Mouse (Mus musculus): ENCODE measurements around the gene Ubap1.

The Ubap1 gene

DNA sequence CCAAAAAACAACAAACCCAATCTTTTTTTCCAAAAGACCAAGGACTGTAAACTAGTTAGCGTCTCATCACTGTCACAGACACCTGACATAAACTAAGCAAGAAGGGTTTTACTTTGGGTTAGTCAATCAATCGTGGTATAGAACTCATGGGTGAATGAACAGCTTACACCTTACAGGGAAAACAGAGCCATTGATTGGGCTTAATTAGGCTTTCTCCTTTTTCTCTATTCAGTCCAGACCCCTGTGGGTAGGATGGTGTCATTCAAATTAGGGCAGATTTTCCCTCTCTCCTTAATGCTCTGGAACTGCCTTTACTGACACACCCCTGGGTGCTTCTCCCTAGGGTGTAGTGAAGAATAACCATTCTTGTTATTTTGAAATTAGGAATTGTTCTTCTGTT is 8.4 kb downstream of the Ubap1 start:
- DNase-seq (ENCODE audit: low spot score in 2 of 2): no peak

DNA sequence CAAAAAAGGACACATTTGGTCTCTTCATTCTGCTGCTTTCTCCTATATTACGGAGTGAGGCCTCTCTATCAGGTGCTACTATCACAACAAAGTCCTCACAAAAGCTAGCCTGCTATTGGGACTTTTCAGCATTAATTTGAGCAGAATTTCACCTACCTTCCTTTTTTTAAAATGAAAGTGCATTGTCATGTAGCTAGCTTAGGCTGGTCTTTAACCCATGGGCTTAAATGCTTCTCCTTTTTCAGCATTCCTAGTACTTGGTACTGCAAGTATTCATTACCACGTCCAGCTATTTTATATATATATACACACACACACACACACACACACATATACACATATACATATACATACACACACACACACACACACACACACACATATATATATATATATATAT is 9.9 kb downstream of the Ubap1 start:
- no peak for DNase-seq (ENCODE audit: low spot score in 2 of 2)

DNA sequence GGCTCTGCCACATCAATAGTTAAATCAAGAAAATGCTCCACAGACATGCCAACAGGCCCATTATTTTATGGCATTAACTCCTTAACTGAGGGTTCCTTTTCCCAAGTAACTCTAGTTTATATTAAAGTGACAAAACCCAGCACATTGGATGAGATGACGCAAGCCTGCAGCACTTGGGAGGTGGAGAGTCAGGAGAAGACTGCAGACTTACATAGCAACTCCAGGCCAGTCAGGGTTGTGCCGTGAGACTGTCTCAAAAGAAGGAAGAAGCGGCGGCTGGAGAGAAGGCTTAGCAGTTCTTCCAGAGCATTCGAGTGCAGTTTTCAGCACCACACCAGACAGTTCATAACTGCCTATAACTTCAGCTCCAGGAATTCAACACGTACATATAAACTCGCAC is 10.6 kb downstream of the Ubap1 start:
- DNase-seq (ENCODE audit: low spot score in 2 of 2): no peak

DNA sequence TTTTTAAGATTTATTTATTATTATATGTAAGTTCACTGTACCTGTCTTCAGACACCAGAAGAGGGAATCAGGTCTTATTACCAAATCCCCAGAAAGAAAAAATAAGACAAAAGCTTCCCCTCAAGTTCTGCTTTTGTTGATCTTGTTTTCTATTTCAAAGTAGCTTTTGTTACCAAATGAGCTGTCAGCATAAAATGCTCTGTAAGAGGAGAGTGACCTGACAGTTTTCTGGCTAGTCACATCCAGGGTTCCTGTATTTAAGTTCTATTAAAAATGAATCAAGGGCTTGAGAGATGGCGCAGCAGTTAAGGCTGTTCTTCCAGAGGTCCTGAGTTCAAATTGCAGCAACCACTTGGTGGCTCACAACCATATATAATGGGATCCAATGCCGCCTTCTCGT is 12.3 kb downstream of the Ubap1 start:
- no peak for DNase-seq (ENCODE audit: low spot score in 2 of 2)

DNA sequence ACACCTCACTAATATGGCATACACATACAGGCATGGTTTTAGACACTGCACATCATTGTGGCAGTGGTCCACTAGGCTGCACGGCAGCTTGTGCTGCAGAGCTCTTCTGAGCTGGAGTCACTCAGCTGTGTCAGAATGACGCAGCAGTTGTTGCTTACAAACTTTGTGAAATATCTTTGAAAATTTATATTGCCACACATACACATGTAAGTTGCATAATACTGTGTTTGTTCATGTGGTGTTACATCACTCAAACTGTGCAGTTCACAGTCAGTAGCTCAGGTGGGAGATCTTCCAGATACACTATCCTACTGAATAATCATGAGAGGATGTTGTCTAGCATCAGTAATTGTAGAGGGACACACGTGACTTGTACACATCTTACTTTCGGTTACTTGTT is 19.4 kb downstream of the Ubap1 start:
- no peak for DNase-seq (ENCODE audit: low spot score in 2 of 2)

DNA sequence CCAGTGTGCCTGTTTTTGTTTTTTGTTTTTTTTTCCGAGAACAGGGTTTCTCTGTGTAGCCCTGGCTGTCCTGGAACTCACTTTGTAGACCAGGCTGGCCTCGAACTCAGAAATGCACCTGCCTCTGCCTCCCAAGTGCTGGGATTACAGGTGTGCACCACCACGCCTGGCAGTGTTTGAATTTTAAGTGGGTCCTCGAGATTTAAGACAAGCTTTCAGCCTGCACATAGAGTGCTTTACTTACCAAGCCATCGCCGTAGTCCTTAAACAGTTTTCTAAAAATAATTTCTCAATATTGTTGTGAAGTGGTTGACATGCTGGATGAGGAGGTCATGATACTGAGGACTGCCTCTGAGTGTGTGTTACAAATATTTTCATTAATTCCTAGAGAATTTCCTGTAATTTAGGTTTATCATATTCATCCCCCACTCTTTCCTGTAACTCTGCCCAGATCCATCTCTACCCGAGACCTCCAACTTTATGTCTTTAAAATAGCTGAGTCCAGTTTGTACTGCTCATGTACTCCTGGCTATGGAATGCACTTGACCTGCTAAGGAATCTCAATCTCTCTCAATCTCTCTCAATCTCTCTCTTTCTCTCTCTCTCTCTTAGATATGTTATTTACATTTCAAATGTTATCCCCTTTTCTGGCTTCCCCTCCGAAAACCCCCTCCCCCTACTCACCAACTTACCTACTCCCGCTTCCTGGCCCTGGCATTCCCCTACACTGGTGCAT is 21.1 kb downstream of the Ubap1 start:
- no peak for DNase-seq (ENCODE audit: low spot score in 2 of 2)

DNA sequence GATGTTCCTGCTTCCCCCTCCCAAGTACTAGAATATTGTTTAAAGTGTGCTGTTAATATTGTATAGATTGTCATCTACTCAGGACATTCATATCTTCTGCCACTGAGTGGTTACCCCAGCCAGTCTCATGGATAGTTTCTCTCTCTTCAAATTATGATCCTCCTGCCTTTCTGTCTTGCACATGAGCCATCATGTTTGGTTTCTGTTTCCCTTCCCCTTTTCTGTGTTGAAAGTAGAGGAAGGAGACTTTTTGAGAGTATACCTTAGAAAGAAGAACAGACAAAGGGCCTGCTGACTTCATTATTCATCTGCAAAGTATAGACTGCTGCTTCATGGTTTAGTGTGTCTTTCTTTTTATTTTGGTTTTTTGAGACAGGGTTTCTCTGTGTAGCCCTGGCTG is 28.8 kb downstream of the Ubap1 start:
- DNase-seq (ENCODE audit: low spot score in 2 of 2): no peak

DNA sequence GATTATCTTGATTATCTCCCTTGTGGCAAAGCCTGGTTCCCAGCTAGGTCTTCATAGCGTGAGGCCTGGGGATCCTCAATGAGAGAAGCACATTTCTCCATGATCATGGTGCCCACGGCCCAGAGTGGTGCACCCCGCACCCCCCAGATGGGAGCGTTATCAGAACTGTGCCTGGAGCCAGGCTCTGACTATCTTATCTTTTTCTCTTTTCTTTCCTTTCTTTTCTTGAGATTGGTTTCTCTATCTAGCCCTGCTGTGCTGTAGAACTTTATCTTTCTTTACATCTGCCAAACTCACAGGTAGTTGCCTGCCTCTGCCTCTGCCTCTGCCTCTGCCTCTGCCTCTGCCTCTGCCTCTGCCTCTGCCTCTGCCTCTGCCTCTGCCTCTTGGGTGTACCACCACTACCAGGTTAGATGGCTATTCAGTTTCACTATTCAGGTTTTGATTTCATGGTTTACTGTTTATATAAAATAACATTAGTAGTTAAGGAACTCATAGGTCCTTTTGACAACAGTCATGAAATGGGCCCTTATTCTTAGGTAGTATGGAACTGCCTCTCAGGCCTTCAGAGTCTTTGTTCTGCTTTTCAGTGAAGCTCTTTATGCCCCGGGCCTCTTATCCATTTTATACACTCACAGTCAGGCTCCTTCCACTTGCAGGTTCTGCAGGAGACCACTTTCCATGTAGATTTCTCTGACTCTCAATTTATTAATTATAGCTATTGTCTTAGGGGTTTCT is 32.6 kb downstream of the Ubap1 start:
- no peak for DNase-seq (ENCODE audit: low spot score in 2 of 2)

DNA sequence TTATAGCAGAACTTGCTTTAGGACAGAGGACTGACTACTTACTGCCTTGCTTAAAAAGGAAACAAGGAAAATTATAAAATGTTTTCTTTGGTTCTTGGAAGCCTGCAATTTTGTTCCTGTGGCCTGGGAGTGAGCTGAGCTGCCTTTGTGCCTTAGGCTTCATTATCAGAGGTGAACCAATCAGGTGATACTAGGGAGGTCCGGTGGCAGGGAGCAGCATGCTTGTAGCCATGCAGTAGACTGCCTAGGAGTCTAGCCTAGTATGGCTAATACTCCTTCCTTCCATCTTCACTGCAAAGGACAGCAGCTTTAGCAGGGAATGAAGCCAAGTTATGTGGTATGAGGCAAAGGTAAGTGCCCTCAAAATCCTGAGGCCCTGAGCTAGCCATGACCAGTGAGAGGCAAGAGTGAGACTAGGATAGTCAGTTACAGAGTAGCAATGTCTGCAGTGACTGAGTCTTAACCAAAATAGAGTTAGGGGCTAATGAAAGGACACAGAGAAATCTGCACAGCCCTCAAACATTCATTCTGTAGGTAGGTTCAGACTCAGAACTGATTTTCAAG is 37.7 kb downstream of the Ubap1 start:
- no peak for DNase-seq (ENCODE audit: low spot score in 2 of 2)

DNA sequence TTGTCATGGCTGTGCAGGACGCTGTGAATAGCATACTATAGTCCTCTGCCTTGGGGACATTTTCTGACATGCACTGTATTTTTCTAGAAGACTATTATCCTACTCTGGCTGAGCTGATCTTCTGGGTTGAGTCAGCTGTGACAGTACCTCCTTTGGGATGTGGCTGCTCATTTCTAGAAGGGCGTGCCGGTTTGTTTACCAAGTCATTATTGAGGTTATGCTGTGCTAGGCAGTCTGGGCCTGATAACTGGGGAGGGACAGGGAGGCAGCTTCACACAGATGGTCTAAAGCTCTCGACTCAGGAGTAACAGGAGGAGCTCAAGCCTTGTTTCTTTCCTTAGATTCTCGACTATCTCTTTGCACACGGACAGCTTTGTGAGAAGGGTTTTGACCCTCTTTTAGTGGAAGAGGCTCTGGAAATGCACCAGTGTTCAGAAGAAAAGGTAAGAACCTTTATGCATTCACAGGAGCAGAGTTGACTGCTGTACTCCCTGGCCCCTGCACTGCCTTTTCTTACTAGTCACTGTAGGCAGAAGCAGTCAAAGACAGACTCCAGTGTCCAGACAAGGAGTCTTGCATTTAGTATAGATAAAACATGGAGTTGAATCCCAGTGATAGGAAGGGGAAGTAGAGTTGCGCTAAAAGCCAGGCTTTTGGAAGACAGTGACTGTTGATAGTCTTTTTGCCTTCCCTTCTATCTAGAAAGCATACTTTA is 39.1 kb downstream of the Ubap1 start:
- DNase-seq (ENCODE audit: low spot score in 2 of 2): no peak

DNA sequence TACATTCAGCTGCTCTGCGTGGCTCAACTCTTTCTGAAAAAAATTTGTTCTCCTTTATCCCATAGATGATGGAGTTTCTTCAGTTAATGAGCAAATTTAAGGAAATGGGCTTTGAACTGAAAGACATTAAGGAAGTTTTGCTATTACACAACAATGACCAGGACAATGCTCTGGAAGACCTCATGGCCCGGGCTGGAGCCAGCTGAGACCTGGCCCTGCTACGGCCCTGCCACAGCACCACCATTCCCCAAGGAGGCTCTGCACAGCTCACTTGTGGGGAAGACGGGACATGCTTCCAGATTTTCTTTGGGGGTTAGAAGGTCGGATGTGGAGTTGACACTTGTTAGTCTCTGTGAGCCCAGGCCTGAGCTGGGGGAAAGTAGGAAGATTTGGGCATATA is 39.8 kb downstream of the Ubap1 start:
- no peak for DNase-seq (ENCODE audit: low spot score in 2 of 2)

DNA sequence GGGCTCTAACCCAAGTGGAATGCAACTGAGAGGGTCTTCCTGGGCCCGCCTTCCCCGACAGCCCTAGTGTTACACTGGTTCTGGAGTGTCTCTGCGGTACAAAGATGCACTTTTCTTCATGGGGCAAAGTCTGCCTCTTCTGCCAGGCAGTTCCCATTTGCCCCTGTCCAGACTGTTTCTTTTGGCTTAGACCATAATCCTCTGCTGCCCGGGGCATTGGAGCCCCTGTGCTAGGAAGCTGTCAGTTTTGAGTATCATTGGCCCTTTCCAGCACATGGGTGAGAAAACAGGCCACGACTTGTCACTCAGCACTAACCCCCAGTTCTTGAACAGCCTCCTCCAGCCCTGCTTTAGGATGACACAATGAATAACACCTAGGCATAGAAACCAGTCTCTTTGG is 40.4 kb downstream of the Ubap1 start:
- DNase-seq (ENCODE audit: low spot score in 2 of 2): no peak

DNA sequence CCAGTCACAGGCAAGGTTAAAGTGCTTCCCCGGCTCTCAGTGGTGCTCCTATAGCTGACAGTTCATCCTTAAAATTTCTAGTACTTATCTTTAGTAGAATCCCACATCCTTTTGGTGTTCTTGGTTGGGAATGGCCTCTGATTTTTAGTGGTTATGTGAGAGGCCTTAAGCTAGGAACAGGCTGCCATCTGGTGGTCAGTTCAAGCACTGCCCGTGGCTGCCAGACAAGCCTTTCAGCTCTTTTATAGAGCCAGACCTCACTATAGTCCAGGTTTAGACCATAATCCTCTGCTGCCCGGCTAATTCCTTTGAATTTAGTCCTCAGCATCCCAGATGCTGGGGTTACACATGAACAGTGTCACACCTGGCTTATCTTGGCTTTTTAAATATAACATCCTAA is 41.3 kb downstream of the Ubap1 start:
- DNase-seq (ENCODE audit: low spot score in 2 of 2): peak; percentile 69 to 85

DNA sequence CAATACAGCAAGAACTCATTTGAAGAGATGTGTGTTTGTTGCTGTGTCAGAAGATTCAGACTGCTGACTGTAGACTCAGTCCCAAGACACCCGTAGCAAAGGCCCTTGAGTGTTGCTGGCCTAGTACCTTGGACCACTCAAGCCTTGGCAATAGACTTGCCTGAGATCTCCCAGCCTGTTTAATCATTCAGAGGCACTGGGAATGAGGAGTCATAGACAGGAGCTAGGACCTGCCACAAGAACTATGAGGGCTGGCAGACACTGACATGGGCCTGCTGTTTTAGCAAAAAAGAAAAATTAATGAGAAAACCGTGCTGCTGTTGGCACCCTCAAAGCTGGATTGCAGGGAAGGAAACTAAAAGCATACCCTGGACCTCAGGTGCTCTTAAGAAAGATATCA is 42.2 kb downstream of the Ubap1 start:
- DNase-seq (ENCODE audit: low spot score in 2 of 2): no peak

DNA sequence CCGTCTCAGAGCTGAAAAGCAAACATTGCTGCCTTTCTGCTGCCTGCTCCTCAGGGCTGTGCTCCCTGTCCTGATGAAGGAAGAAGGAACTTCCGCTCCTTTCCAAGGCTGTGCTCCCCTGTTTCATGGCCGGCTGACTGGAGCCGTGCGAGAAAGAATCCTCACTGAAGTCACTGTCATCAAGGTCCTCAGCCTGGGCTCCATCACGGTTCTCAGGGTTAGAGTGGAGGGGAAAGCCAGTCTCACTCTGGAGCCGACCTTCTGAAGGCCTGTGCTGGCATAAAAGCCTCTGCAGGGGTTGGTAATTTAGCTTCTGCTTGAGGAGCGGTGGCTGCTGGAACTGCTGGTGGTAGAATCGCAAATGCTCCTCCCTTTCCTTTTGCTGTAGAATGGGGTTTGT is 45.9 kb downstream of the Ubap1 start:
- DNase-seq (ENCODE audit: low spot score in 2 of 2): no peak

DNA sequence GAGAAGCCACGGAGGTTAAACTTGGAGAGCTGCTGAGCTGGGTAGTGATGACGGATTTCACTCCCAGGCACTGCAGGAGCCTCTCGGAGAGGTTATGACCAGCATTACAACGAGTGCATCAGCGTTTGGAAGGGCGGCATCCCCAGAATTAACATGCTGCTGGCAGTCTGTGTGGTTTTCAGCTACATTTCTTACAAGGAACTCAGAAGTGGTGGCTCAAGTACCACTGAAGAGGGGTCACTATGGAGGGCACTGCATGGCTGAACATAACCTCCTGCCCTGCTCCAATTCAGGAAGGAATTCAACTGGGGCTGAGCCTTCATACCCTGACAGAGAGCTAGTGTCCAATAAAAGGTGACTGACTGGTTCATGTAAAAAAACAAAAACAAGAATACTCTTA is 49.6 kb downstream of the Ubap1 start:
- DNase-seq (ENCODE audit: low spot score in 2 of 2): no peak

DNA sequence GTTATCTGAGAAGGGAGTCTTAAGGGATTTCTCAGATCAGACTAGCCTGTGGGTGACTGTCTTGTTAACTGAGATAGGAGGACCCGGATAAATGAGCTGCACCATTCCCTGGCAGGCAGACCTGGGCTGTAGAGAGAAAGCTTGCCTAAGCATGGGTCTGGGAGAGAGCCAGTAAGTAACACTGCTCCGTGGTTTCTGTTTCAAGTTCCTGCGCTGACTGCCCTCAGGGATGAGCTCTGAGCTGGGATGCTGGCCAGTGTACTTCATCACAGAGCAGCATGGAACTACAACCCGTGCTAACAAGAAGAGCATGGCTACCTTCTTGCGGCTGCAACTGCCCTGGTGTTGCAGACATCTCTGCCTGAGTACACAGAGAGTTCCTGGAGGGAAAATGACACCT is 51.1 kb downstream of the Ubap1 start:
- no peak for DNase-seq (ENCODE audit: low spot score in 2 of 2)

DNA sequence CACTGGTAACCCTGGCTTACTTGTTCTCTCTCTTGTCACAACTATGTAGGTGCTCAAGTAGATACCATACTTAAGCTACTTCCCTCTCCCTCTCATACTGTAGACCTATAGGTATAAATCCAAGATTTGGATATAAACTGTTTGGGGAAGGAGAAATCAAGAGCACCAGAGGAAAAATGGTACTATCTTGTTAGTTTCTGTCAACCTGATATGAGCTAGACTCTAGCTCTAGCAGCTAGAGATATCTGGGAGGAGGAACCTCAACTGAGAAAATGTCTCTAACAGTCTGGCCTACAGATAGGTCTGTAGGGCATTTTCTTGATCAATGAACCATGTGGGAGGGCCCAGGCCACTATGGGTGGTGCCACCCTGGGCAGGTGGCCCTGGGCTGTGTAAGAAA is 52.4 kb downstream of the Ubap1 start:
- DNase-seq (ENCODE audit: low spot score in 2 of 2): no peak

DNA sequence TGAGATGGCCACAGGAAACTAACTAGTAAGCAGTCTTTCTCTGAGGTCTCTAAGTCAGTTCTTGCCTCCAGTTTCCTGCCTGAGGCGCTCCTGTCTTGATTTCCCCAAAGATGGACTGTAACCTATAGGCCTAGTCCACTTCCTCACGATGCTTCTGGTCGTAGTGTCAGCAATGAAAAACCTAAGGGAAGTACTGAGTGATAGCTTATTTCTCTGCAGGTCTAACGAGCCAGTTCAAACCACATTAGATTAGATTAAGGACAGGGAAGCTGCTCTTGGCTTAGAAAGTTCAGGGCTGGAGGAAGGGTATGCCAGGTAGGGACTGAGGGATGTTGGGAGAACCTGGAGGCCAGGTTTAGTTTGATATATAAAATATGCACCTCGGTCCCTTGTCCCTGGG is 52.8 kb downstream of the Ubap1 start:
- DNase-seq (ENCODE audit: low spot score in 2 of 2): no peak

DNA sequence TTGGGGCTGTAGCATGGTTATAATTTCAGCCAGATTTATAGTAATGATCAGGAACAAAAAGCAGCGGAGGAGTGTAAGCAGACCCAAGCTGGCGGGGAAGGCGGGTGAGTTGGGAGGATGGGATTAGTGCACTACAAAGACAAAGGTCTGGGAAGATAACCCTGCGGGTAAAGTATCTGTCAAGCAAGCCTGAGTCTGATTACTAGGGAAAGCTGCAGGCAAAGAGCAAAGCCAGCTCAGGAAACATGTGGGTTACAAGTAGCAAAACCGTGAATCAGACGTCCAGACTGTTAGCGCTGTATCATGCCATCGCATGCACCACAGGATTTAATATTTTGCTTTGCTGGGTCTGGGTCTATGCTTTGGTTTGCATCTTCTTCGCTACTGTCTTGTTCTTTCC is 57.8 kb downstream of the Ubap1 start:
- no peak for DNase-seq (ENCODE audit: low spot score in 2 of 2)

DNA sequence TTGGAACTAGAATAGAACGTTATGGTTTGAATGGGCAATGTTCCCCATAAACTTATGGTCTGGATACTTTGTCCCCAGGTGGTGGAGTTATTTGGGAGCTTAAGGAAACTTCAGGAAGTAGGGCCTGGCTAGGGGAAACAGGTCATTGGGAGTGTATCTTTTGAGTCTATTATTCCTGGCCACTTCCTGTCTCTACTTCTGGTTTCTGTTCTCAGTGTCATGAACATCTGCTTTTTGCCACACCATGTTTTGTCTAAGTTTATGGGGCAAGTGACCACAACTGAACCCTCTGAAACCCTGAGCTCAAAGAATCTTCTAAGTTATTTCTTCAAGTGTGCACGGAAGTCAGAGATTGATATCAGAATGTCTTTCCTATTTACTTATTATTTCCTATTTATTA is 58.6 kb downstream of the Ubap1 start:
- no peak for DNase-seq (ENCODE audit: low spot score in 2 of 2)

DNA sequence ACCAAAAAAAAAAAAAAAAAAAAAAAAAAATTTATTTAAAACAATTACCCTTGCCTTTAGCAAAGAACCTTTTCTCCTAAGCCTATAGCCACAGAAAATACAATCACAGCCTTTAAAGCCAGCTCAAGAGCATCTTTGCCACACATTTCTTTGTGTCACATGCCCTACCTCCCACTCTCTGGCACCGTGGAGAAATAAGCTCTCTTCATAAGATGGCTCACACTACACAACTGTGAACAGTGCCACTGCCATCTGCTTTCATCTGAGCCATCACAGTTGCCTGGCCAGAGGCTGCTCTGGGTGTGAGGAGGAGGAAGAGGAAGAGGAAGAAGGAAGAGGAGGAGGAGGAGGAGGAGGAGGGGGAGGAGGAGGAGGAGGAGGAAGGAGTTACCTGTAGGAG is 60.5 kb downstream of the Ubap1 start:
- DNase-seq (ENCODE audit: low spot score in 2 of 2): no peak

DNA sequence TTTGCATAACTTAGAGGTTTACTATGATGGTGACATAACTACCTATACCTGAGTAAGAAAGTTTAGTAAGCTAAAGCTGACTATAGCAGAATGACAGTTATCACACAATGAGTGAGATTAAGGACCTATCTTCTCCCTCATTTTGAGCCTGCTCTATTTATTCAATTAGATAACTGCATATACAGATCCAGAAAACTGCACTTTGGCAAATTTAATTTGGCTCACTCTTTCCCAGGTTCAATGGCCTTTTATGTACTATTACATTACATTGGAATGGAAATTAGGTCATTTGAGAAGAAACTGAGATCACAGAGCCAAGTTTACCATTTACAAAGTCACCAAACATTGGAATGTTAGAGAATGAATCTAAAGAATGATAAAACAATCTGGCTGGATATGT is 68.2 kb downstream of the Ubap1 start:
- no peak for DNase-seq (ENCODE audit: low spot score in 2 of 2)

All from urinary bladder, postnatal 4 days (tissue).